Mouse (Mus musculus) megakaryocyte, adult 5-6 weeks (primary cell): Measurements from ENCODE around the gene Serac1. TPM values are rescaled to one million over a fixed set of nuclear protein-coding genes. Genes with fewer than 3 reads are reported as not detected.
A peak's percentile ranks its signal among the peaks of the same experiment; 100 is the strongest.

ENCODE experiments used
- ATAC-seq: 2 replicates; pipeline ENCODE4 v1.8.0; 2016; ENCODE audit warnings: mild to moderate bottlenecking, inconsistent platforms; ENCODE audit not compliant: poor library complexity, severe bottlenecking
- total RNA-seq, 2 experiments: library from RNA; stranded (forward) in 1 of 2; stranded (reverse) in 1 of 2; fragments of 153-499, 151-499 nt in 1 of 2; fragments of 221-1000, 200-1000 nt in 1 of 2; gene quantifications; 2 replicates each; pipeline versions ENCODE4 v1.2.3 to v1.2.4; 2015 to 2017

The Serac1 gene
- total RNA-seq, 2 experiments from 2014 or later: 1.2 to 5.7 TPM

DNA sequence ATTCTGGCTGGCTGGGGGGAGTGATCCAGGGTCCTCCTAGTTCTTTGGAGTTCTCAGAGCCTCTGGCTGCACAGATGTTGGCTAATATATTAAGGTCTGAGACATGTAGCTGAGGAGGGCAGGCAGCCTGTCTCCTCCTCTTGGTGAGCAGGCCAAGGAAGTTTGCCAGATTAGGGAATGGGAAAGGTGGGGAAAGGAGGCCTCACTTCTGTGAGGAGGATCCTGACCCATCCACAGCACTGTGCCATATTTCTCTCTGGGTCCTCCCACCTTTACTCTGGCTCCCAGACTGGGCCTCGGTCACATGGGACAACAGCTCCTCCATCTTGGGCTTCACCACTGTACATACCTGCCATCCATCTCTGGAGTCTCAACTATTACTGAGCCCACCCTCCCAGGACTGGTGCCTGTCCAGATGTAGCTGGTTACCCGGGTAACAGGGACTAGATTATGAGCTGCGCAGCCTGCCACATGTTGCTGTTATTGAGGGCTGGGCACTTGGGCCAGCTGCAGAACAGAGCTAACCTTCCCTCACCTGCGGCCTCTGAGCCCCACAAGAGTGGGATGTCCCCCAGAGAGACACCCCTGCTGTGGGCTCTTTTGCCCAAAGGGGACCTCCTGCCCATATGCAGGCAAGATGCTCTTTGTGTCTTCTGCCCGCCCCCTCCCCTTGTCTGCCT, 72.3 kb downstream of the Serac1 start:
- no peak for ATAC-seq

DNA sequence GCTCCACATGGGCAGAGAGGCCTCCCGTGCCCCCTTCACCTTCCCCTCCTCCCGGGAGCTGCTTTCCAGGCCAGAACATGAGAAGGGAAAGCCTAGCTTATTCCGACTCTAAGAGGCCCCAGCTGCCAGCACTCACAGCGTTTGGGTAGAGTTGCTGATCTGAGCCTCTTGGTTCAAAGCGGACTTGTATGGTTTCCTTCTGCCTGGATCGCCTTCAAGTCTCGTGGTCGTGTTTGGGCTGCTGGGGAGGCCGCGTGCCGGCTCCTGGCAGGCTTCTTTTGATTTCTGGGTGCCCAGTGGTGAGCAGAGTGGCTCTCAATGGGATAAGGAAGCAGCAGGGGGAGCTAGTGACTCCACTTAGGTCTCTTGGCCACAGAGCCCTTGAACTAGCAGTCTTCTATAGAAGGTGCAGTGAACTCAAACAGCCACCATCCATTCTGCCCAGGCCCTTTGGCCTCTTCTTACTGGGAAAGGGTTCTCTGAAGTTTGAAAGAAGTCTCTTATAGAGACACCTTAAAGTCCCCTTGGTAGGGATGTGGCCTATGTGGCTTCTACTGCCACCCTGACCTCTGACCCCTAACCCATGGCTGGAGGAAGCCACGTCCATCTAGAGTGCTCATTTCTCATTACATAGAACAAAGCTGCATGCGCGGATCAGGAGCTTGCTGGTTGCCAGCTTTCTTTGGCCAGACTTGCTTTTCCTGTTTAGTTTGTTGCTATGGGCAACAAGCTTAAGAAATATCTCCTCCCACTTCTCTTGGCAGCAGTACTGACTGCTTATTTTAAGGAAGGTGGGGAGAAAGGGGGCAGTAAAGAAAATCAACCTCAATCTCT, 73.7 kb downstream of the Serac1 start:
- ATAC-seq: peak; percentile 48

DNA sequence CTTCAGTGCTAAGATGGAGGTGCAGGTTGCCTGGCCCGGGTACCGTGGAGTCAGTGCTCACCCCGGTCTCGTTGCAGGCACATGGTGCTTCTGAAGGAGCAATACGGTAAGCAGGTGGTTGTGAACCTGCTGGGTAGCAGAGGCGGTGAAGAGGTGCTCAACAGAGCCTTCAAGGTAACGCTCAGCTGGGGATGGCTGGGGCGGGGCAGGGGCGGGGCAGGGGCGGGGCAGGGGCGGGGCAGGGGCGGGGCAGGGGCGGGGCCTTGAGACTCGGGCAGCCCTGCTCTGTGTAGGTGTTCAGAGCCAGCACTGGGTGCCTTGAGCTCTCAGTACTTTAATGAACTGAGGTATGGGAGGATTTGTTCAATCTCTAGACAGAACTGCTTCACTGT, 74.3 kb downstream of the Serac1 start:
- no peak for ATAC-seq

DNA sequence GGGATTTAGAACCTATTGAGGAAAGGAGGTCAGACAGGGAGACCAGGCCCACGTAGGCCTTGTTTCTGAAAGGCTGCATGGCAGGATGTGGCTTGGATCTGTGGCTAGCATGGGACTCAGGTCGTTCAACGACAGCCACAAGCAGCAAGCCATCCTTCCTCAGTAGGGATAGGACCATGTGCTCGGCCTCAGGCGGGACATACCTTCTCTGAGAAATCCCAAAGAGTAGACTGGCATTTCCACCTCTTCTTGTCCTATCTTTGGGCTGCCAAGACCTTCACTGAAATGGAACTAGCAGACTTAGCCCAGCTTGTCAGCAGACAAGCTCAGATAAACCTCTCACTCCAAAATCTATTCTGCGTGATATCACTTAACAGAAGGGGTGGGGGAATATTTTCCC, 75.9 kb downstream of the Serac1 start:
- ATAC-seq: no peak

DNA sequence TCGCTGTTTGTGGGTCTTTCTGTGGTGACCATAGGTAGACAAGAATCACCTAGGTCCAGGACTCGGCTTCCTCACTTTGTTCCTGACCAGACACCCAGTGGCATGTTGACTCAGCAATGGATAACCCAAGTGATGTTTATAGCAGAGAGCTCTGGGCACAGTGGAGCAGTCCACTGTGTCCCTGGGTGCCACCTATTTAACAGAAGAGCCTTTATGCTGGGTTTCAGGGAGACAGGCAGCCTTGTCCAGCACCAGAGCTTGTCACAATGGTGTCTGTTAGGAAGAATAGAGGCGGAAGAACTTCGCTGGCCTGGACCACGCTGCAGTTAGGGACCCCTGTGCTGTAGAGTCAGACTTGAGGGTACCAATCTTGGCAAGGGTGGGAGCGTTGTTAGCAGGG, 77.0 kb downstream of the Serac1 start:
- ATAC-seq: no peak

DNA sequence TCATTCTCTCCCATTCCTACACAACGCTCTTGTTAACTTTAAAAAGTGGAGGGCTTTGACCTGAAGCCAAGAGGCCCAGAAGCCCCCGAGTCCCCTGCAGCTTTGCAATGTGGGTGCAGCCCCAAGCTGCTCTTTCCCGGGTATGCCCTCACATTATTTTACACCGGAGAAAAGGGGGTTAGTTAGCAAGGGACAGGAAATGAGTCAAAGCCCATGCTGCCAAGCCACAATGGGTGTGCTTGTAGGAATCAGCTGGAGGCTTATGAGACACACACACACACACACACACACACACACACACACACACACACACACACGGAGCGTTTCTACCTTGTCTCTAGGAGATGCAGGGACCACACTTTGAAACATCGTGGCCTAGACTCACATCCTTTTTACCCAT, 77.7 kb downstream of the Serac1 start:
- 0 out of 2 replicates have a peak, but pooled peaks have one; percentile 12 for ATAC-seq

DNA sequence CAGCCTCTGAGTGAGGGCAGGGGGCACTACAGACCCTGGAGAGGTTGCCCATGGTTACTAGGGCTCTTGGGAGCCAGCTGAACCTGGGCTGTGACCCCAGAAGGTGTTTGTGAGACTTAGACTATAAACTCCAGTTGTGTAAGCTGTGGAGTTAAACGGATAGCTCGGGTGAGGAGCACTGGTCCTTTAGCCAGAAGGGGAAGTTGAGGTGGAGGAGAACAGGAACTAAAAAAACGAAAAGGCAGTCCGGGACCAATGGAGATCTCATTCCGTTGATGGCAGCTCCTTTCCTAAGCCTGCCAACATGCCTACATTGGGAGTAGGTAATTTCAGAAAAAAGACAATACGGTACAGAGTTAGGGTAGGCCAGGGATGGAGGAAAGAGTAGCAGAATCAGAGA, 78.2 kb downstream of the Serac1 start:
- peak; percentile 81 for ATAC-seq

DNA sequence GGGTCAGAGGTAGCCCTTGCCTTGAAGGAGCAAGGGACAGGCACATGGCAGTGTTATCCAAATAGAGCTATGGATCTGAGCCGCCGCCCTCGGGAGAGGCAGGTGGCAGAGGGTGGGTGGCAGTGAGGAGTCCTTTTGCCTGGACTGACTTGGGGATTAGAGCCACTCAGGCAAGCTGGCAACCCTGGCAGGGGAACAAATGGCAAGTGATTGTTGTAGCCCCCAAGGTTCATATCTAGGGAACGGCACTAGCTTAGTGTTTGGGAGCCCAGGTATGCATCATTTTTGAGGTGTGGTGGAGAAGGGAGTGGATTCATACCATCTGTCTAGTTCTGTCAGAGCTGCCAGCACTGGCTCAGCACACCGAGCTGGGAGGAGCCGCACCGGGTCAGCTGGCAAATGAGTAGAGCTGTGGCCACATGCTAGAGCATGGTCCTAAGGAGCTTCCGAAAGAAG, 78.6 kb downstream of the Serac1 start:
- ATAC-seq: peak; percentile 25; the same call in 1 of the 2 replicates

DNA sequence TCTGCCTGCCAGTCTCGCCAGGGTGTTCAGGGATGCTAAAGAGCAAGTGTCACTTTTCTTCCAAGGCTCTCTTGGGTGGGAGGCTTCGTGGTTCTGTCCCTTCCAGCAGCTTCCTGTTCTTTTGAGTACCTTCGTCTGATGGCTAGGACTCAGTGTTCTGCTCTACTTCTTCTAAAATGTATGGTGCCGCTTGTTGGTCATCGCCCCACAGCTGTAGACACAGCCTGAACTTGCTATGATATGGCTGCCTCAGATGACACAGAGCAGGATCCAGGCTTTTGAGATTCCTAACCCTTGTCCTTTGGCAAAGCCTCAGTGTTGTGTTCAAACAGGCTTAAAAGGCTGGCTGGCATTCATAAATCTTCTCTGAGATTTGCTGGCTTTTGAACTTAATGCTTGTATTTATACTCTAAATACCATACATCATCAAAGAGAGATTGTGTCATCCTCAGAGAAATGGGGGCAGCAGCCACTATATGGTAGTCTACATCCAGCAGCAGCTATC, 80.5 kb downstream of the Serac1 start:
- ATAC-seq: no peak

DNA sequence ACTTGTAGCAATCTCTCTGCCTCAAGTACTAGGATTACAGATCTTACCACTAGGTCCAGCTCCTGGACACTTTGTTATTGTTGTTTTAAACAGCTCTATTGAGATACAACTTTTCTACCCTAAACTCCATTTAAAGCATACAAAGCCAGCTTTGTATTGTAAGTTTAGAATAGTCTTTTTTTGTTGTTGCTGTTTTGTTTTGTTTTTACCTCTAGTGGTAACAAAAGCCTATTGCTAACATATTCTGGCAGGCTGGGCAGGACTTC, 81.4 kb downstream of the Serac1 start:
- no peak for ATAC-seq

DNA sequence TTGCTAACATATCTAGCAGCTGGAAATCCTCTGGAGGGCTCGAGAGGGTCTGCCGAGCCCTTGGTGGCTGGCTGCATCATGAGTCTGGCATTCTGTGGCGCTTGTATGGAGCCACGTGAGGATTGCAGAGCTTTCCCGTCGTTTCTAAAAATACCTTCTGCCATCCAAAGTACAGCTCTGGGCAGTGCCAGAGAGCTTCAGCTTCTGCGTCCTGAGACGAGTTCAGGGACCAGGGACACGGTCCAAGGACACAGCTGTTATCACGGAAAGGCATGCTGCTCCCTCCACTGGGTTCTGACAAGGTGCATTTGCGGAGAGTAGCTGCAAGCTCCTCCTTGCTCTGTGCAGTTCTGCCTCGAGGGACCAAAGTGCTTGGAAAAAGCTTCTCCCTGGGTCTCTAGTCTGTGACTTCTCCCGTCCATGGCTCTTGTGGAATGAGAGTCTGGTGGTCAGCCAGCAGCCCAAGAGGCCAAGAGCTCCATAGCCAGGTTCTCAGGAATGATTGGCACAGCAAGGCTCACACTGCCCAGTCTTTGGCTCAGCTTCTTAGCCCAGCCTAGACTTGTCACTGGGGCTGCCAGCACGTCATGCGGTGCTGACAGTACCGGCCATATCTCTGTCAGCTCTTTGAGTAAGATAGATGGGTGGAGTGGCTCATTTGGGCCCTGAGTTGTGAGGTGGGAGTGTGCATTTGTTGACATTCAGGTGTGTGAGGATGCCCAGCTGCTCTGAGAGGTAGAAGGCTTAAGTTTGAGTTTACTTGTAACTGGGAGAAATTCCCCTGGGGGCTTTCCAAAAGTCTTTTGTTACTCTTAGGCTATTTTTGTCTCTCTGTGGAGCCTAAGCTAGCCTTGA, 81.9 kb downstream of the Serac1 start:
- ATAC-seq: no peak

DNA sequence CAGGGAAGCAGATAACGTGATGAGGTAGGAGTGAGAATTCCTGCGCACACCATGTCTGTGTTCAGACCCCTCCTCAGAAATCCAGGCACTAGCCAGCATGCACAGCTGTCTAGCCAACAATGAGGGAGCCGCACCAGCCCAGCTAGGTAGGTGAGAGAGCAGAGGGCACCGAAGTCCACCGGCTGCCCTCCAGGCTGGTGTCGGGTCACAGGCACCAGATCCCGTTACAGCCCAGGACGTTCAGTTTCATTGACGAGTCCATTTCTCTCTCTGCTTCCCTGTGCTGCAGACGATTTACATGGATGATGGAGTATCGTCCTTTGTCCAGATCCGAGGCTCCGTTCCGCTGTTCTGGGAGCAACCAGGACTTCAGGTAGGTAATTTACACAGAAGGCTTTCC, 83.0 kb downstream of the Serac1 start:
- no peak for ATAC-seq

DNA sequence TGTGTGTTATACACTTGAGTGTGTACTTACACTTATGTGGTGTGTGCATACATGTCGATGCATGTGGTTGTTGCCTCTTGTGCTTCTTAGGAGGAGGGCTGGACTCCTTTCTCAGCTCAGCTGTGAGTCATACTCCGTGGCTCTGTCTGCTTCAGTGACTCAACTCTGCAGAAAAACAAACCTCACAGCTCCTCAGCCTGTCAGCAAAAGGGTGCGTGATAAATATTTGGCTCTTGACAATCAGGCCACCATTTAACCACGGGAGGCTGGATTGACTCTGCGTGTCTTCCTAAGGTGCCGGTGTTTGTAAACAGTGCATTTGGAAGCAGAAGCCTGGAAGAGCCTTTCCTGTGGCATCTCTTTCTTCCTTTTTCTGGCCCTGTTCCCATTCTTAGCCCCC, 84.9 kb downstream of the Serac1 start:
- no peak for ATAC-seq

DNA sequence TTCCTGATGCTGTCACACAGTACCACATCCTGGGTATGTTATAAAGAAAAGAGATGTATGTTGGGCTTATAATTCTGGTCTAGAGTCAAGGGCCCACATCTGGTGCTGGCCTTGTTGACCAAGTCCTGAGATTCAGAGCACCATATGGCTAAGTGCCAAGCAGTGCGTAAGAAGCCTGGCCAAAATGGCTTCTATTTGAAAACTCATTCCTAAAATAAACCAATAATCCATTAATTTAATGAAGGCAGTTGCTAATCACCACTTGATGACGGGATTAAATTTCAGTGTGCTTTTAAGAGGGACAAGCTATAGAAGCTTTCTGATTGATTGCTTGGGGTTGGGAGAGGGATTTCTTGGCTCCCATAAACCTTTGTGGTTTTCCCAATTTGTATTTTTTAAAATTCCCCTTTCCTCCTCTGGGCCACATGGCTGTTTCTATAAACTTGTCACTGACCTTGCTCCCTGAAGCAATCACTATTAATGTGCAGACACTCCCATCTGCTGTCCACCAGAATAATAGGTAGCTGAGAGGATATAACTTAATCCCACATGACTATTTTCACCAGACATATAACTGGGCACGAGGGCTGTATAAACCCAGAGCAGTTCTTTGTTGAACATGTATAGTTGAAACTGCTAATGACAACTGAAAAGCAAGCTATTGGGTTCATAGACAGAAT, 85.8 kb downstream of the Serac1 start:
- ATAC-seq: no peak

DNA sequence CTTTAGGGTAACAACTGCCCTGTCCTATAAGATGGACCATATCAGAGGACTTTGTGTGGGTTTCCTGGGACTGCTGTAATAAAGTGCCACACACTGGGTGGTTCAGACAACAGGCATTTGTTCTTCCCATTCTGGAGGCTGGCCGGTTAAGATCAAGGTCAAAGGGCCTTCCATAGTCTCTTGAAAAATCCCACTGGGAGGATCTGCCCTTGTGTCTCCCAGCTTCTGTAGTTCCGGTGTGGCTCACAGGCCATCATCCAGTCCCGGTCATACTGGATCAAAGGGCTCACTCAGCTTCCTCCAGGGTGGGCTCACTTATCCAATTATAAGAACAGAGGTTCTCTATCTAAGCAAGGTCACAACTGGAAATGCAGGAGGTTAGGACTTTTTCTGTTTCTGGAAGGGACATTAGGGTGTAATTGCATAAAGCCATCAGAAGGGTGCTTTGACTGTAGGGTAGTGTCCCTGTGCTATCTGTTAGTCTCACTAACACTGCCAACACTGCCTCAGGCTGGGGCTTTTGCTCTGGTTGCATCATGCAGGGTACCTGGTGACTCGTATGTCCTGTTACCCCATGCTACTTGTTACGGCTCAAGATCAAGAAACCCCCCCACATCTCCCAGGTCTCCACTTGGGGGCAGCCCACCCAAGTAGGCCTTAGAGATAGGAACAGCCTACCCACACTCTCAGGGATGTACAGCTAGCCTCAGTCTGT, 86.5 kb downstream of the Serac1 start:
- no peak for ATAC-seq

Other genes starting within 250 kb of the Serac1 start
- 51.4 and 51.8 TPM in 2 replicates for gene Snx9, start 238.4 kb downstream of the Serac1 start, total RNA-seq (2015)
- 36.6 and 37.1 TPM in 2 replicates for gene Snx9, start 238.4 kb downstream of the Serac1 start, total RNA-seq (2017)
- gene Synj2, start 138.5 kb downstream of the Serac1 start, total RNA-seq (2015): 3.5 and 3.6 TPM in 2 replicates
- gene Synj2, start 138.5 kb downstream of the Serac1 start, total RNA-seq (2017): 4.2 and 5.1 TPM in 2 replicates
- 73.4 and 75.0 TPM in 2 replicates for gene Gtf2h5, start within 50 bp of the Serac1 start, total RNA-seq (2015)
- gene Gtf2h5, start within 50 bp of the Serac1 start, total RNA-seq (2017): 51.6 and 62.5 TPM in 2 replicates
- gene Tulp4, start 26.7 kb upstream of the Serac1 start, total RNA-seq (2015): 9.0 and 9.8 TPM in 2 replicates
- 13.2 and 17.5 TPM in 2 replicates for gene Tulp4, start 26.7 kb upstream of the Serac1 start, total RNA-seq (2017)
- gene Tmem181a, start 177.1 kb upstream of the Serac1 start, total RNA-seq (2015): 5.4 and 6.7 TPM in 2 replicates
- gene Tmem181a, start 177.1 kb upstream of the Serac1 start, total RNA-seq (2017): 6.7 and 7.4 TPM in 2 replicates
- 12.5 and 16.6 TPM in 2 replicates for gene Dynlt1a, start 237.8 kb upstream of the Serac1 start, total RNA-seq (2015)
- 8.7 and 11.3 TPM in 2 replicates for gene Dynlt1a, start 237.8 kb upstream of the Serac1 start, total RNA-seq (2017)